Comparison of ENCODE assay signal across 12 mouse cellular contexts in genomic region chr8:10619689-10620088, GRCm38 (mm10).
DNase-seq lines count a peak whose midpoint lies in the region; ATAC-seq lines count a peak whose summit lies in the region.
"Had no signal": no experiment of that assay in that cellular context is flagged by ENCODE, and none has a peak within 500 bp of the region (broad histone marks: within the 10 kb centered on the region; RNA-seq: fewer than 3 reads in every experiment).

No protein-coding gene starts in this region.

- H3K9ac ChIP-seq in stomach, embryonic 15.5 days, result no peak overlapping the region

- 61% methylated on average over 2 of the region's 2 CpGs for WGBS in stomach, embryonic 15.5 days

- no peak overlapping the region for H3K27ac ChIP-seq in stomach, embryonic 15.5 days
- H3K27ac ChIP-seq: left cerebral cortex, adult 2 months had no signal

- peak; percentile 95 for ATAC-seq in stomach, embryonic 15.5 days (ENCODE audit: insufficient read depth, low FRiP score, low read depth)
- ATAC-seq: forebrain, embryonic 16.5 days had no signal

- H3K4me1 ChIP-seq in stomach, embryonic 15.5 days, result no peaks in the 10 kb centered on the region
- H3K4me1 ChIP-seq: megakaryocyte, embryonic 14.5 days had no signal

- H3K4me2 ChIP-seq in stomach, embryonic 15.5 days, result no peak overlapping the region

- H3K9me3 ChIP-seq in stomach, embryonic 15.5 days, result no peaks in the 10 kb centered on the region

- peak; percentile 59 for DNase-seq in urinary bladder, postnatal 14 days (ENCODE audit: low spot score)
- DNase-seq in urinary bladder, postnatal 4 days (ENCODE audit: low spot score in 2 of 2), result no peak
- DNase-seq in kidney, adult 11 months, result peak; percentile 49
- DNase-seq in kidney, postnatal 10 days, result peak; percentile 22
- no peak for DNase-seq in embryo, embryonic 9.5 days (ENCODE audit: extremely low spot score)
- no peak for DNase-seq in gastrocnemius, adult 8-10 months (ENCODE audit: low spot score in 2 of 2)
- DNase-seq in layer of hippocampus, adult 9-10 months (ENCODE audit: low spot score), result no peak
- DNase-seq: adrenal gland, postnatal 36 days had no signal

- no peaks in the 10 kb centered on the region for H3K36me3 ChIP-seq in stomach, embryonic 15.5 days

- no peak overlapping the region for H3K4me3 ChIP-seq in stomach, embryonic 15.5 days (replicated peaks)
- H3K4me3 ChIP-seq: left cerebral cortex, adult 2 months; megakaryocyte, embryonic 14.5 days had no signal

- no peaks in the 10 kb centered on the region for H3K27me3 ChIP-seq in stomach, embryonic 15.5 days (replicated peaks)

Comparison
In these comparisons a context has a peak if more than half of its experiments do, and no peak if none do; other contexts are left out.
1. DNase-seq: peak in urinary bladder, postnatal 14 days (single experiment), kidney, adult 11 months (single experiment) and kidney, postnatal 10 days (single experiment); none in urinary bladder, postnatal 4 days (0 of 2), embryo, embryonic 9.5 days (single experiment), gastrocnemius, adult 8-10 months (0 of 2) and layer of hippocampus, adult 9-10 months (single experiment).